Mouse (Mus musculus) megakaryocyte, embryonic 14.5 days (primary cell): ENCODE data around the gene Fndc10.

ENCODE experiments used
- FLI1 ChIP-seq: IDR thresholded peaks from 2 replicates; pipeline ENCODE4 v1.6.1; 2012; ENCODE audit warnings: low read length, inconsistent platforms, mixed read lengths
- GATA1 ChIP-seq: IDR thresholded peaks from 3 replicates; pipeline ENCODE4 v1.6.1; 2012; ENCODE audit warnings: mixed read lengths, low read length, inconsistent platforms, borderline replicate concordance

DNA sequence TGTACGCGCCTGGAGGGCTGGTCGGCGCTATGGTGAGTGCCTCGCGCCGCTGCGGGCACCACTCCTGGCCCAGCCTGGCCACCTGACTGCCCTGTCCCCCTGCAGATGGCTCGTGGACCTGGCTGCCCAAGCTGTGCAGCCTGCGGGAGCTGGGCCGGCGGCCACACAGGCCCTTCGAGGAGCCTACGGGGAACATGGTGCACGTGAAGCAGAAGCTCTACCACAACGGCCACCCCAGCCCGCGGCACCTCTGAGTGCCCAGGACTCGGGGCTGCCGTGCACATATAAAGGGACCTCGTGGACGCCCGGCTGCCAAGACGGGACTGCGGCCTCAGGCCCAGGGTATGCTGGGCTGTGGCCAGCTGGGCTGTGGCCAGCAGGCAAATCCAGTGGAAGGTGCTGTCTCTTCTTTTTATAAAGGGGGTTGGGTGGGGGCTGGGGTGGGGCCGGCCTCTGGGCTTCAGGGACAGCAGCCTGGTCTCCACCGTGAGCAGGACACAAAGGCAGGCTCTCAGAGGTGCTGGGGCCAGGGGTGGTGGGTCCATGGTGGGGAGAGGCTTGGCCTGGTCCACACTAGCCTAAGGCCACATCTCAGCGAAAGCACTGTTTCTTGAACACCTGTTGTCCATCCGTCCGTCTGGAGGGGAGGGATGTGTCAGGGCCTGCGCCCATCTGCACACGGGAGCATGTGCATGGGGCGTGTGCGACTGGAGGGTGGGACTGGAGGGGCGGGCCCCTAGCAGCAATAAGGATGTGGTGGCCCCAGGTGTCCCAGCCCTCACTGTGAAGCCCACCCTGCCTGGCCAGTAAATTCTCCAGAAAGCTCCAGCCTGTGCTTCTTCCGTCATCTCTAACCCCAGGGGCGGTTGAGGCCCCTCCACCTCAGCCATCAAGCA, 45.8 kb downstream of the Fndc10 start:
- TF ChIP-seq GATA1 (no peak), FLI1 (no peak)
